Mouse (Mus musculus) intestine, postnatal 0 days (tissue): ENCODE results near the gene Amotl2. TPM values are rescaled to one million over a fixed set of nuclear protein-coding genes. Genes with fewer than 3 reads are reported as not detected.
A peak's percentile ranks its signal among the peaks of the same experiment; 100 is the strongest.

Experiments
- ATAC-seq: fragments of 200-750 bp; cut with Nextera tagmentation; 2 replicates; pipeline ENCODE4 v1.8.0; 2017; ENCODE audit warnings: mild to moderate bottlenecking, moderate TSS enrichment, moderate library complexity
- H3K27ac ChIP-seq: fragments of 300-500 bp; sonication (generic); 2 replicates; pipeline ENCODE4 v1.5.1; 2014; ENCODE audit warnings: mild to moderate bottlenecking, low read depth, low read length, moderate library complexity
- H3K27me3 ChIP-seq: fragments of 300-500 bp; sonication (generic); replicated peaks from 2 replicates; pipeline ENCODE4 v1.6.1; 2014; ENCODE audit warnings: low read length, mixed read lengths; ENCODE audit not compliant: control insufficient read depth, insufficient read depth
- H3K36me3 ChIP-seq: fragments of 300-500 bp; sonication (generic); 2 replicates; pipeline ENCODE4 v1.6.1; 2014; ENCODE audit warnings: mild to moderate bottlenecking, moderate library complexity; ENCODE audit not compliant: control insufficient read depth, insufficient read depth
- H3K4me1 ChIP-seq: fragments of 300-500 bp; sonication (generic); replicated peaks from 2 replicates; pipeline ENCODE4 v1.6.1; 2014; ENCODE audit warnings: antibody characterized with exemption, low read length, mixed read lengths; ENCODE audit not compliant: control insufficient read depth, insufficient read depth
- H3K4me2 ChIP-seq: fragments of 300-500 bp; sonication (generic); replicated peaks from 2 replicates; pipeline ENCODE4 v1.6.1; 2014; ENCODE audit warnings: low read depth, mild to moderate bottlenecking, moderate library complexity
- H3K4me3 ChIP-seq: fragments of 300-500 bp; sonication (generic); 2 replicates; pipeline ENCODE4 v1.5.1; 2014; ENCODE audit warnings: low read depth, low read length
- H3K9ac ChIP-seq: fragments of 300-500 bp; sonication (generic); 2 replicates; pipeline ENCODE4 v1.6.1; 2014; ENCODE audit warnings: mild to moderate bottlenecking, low read depth, low read length
- H3K9me3 ChIP-seq: fragments of 300-500 bp; sonication (generic); 2 replicates; pipeline ENCODE4 v1.6.1; 2016; ENCODE audit warnings: mixed run types; ENCODE audit not compliant: control insufficient read depth
- CTCF ChIP-seq: sonication (generic); IDR thresholded peaks from 2 replicates; pipeline ENCODE4 v1.5.1; 2016; ENCODE audit warnings: low read depth, mild to moderate bottlenecking, control low read depth, antibody characterized with exemption, moderate library complexity
- WGBS: fragments of 180-500 bp; shearing (Covaris S2); extraction: QIAGEN DNeasy Blood & Tissue Kit; methylation state at CpG from one replicate; pipeline ENCODE4 v1.1.7; 2014; 5-methylcytosine and 5-hydroxymethylcytosine counted together
- polyA plus RNA-seq: library from polyadenylated mRNA; unstranded; fragments of >200 nt; fragmentation: Nextera tagmentation; extraction: Ambion mirVana; gene quantifications from 2 replicates; pipeline ENCODE4 v1.2.1, GENCODE M21; 2015

Gene Amotl2
- polyA plus RNA-seq, 1 experiment from 2014 or later = 12.4 TPM

DNA sequence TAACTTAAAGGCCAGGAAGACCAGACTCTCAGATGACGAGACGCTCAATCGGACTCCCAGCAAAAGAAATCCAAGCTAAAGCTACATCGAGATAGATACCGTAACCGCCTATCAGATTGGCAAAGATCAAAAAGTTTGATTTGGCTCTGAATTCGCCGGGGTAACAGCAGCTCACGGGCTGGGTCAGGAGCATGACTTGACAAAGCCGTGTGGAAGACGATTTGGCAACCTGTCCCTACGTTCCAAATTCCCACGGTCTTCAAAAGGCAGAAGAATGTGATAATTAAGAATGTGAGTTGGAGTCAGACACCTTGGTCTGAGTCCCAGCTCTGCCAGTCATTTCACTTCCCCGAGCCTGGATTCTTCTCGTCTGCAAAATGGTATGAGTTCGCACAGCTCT lies 53.7 kb downstream of the Amotl2 start:
- no peaks in the 10 kb centered on the region for H3K36me3 ChIP-seq
- H3K9me3 ChIP-seq = no peaks in the 10 kb centered on the region
- 87% methylated on average over 16 of the region's 16 CpGs for WGBS
- H3K9ac ChIP-seq = no peak overlapping the region
- H3K4me3 ChIP-seq = no peak overlapping the region
- H3K27me3 ChIP-seq = no peaks in the 10 kb centered on the region
- no peak overlapping the region for H3K4me2 ChIP-seq
- no peak for TF ChIP-seq CTCF
- no peaks in the 10 kb centered on the region for H3K4me1 ChIP-seq
- no peak overlapping the region for H3K27ac ChIP-seq
- ATAC-seq = no peak

DNA sequence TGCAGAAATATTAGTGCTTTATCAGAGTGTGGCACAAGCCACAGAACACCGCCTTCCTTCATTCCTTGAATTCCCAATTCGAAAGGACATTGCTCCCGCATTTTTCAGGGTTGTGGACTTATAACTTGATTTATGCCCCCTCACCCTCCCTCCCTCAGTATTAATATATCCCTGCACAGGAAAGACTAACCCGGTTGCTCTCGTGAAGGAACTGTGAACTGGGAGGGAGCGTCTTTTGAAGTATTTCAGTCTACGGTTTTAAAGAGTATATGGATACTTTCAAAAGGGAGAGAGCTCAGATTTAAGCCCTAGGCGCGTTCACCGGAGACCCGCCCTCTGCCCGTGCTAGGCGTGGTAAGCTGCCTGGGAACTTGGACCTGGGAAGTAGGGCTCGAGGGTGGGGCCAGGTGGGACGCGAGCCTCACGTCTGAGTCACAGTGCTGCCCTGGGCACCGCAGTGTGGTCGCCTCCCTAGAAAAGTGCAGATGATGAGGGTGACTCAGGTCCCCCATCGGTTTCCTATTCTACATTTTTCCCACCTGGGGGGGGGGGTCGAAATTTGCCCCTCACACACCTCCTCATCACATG lies 54.9 kb downstream of the Amotl2 start:
- H3K4me3 ChIP-seq = no peak overlapping the region
- 24% methylated on average over 21 of the region's 21 CpGs for WGBS
- H3K4me2 ChIP-seq = peak overlapping the region; percentile 46
- 0 out of 2 replicates have a peak overlapping the region, but pooled peaks have one; percentile 3 for H3K9ac ChIP-seq
- H3K36me3 ChIP-seq = no peaks in the 10 kb centered on the region
- peak; percentile 83 for ATAC-seq
- no peak for TF ChIP-seq CTCF
- H3K27me3 ChIP-seq = no peaks in the 10 kb centered on the region
- no peaks in the 10 kb centered on the region for H3K9me3 ChIP-seq
- H3K27ac ChIP-seq = no peak overlapping the region
- no peaks in the 10 kb centered on the region for H3K4me1 ChIP-seq

DNA sequence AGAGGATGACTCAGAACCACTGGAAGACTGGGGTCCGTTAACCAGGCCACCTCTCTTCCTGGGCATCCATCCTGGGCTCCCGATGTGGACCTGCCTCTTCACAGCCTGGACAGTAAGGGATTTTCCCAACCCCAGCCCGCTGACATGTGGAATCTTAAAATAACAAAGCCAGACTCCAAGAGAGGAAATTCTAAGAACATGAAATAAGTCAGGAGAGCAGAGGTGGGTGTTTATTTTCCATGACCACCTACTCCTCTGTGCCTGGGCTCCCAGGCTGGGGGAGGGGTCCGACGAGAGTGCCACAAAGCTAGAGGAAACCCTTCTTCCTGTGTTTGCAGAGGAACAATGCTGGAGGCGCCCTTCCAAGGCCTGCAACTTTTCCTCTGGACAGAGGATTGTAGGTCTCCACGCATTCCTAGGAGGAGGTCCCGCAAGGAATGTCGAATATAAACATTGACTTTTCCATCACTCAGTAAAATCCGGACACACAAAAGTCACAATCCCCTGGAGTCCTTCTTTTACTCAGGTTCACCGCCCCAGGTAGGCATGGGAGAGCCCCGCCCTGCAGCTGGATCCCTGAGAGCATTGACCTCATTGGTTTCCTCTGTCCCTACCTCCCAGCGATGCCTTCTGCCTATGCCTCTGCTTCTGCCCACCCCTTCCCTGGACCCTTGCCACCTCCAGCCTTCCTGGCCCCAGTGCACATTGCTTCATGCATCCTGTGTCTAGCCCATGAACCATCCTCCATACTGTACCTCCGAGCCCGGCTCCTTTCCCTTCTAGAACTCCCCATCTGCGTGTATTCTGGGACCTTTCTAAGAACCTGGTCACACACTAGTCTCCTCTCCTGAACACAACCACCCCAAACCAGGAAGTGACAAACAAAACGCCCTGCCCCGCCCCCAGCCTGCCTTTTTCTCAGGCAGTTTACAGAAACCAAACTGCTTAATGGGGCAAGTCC lies 61.4 kb downstream of the Amotl2 start:
- Histone ChIP-seq H3K9ac (no peak overlapping the region), H3K27ac (peak overlapping the region; percentile 36), H3K36me3 (no peaks in the 10 kb centered on the region), H3K4me3 (no peak overlapping the region), H3K27me3 (no peaks in the 10 kb centered on the region), H3K4me2 (no peak overlapping the region), H3K4me1 (peaks cover 10% of the 10 kb centered on the region), H3K9me3 (no peaks in the 10 kb centered on the region)
- ATAC-seq = no peak
- WGBS = 37% methylated on average over 18 of the region's 18 CpGs
- TF ChIP-seq CTCF = no peak

DNA sequence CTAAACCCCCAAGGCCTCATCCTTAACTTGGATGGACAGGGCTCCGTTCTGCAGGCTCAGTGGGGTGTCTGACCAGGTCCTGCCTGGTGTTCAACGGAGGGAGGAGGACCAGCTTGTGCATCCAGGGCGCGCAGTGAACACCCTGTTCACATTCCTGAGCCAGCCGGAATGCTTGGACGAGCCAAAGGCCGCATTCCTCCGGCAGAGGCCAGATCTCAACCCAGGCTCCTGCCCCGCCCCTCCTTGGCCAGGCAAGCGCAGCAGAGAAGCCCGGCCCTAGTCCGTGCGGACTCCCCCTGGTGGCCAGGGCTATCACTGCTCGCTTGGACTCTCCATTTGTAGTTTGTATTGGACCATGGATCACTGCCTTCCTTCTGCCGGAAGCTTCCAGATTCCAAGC lies 63.0 kb downstream of the Amotl2 start:
- Histone ChIP-seq H3K4me2 (peak overlapping the region; percentile 30), H3K4me3 (no peak overlapping the region), H3K9me3 (no peaks in the 10 kb centered on the region), H3K27me3 (no peaks in the 10 kb centered on the region), H3K36me3 (no peaks in the 10 kb centered on the region), H3K4me1 (peaks cover 10% of the 10 kb centered on the region), H3K9ac (no peak overlapping the region), H3K27ac (no peak overlapping the region; the same call in 1 of the 2 replicates)
- peak; percentile 97 for TF ChIP-seq CTCF
- WGBS = 3% methylated on average over 15 of the region's 15 CpGs
- ATAC-seq = peak; percentile 81

Other genes starting within 250 kb of the Amotl2 start
- 0.10 and 0.25 TPM in 2 replicates for gene Ky, start 210.9 kb upstream of the Amotl2 start, polyA plus RNA-seq
- gene Anapc13, start 90.4 kb upstream of the Amotl2 start, polyA plus RNA-seq = 182 and 204 TPM in 2 replicates
- gene Cep63, start 90.1 kb upstream of the Amotl2 start, polyA plus RNA-seq = 25.8 and 30.8 TPM in 2 replicates
- 22.3 and 23.9 TPM in 2 replicates for gene Ryk, start 118.2 kb downstream of the Amotl2 start, polyA plus RNA-seq